Mouse (Mus musculus): ENCODE results near the gene Dlg3.

- TF ChIP-seq CTCF (IDR thresholded peaks at IDR 0.05; ENCODE audit: control insufficient read depth, insufficient read depth, insufficient replicate concordance, low read depth, low read length) (no peak), POLR2A (IDR thresholded peaks at IDR 0.05; ENCODE audit: control insufficient read depth, low read depth, low read length) (no peak)
Observed at GRCm38 (mm10) chrX:100832806-100833205, 65.3 kb downstream of the Dlg3 start.

Measured in testis, adult 2 months (tissue).